Comparison of ENCODE assay signal across 12 mouse cellular contexts in the genomic region with DNA sequence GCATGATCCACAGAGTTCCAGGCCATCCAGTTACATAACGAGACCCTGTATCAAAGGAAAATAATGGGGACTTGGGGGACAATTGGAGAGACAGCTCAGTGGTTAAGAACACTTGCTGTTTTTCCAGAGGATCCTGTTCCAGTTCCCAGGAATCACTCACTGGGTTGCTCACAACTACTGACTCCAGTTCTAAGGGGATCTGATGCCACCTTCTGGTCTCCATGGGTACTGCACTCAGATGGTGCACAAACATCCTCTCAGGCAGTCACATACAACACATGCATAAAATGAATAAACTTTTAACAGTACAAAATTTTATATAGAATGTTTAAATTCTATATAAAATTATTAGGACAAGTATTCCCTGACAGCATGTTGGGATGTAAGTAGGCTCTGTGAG. TPM values are rescaled to one million over a fixed set of nuclear protein-coding genes. Genes with fewer than 3 reads are reported as not detected.
DNase-seq lines count a peak whose midpoint lies in the region; ATAC-seq lines count a peak whose summit lies in the region.
"Had no signal": no experiment of that assay in that cellular context is flagged by ENCODE, and none has a peak within 500 bp of the region (broad histone marks: within the 10 kb centered on the region; RNA-seq: fewer than 3 reads in every experiment).

No protein-coding gene starts in this region.

- H3K9me3 ChIP-seq in liver, embryonic 12.5 days (replicated peaks): no peaks in the 10 kb centered on the region
- H3K9me3 ChIP-seq: forebrain, embryonic 15.5 days; heart, embryonic 15.5 days; midbrain, embryonic 15.5 days; stomach, embryonic 15.5 days had no signal

- no peak overlapping the region for H3K4me2 ChIP-seq in liver, embryonic 12.5 days
- H3K4me2 ChIP-seq: forebrain, embryonic 15.5 days; heart, embryonic 15.5 days; midbrain, embryonic 15.5 days; stomach, embryonic 15.5 days had no signal

- H3K36me3 ChIP-seq in liver, embryonic 12.5 days: peaks cover 52% of the 10 kb centered on the region
- H3K36me3 ChIP-seq: midbrain, embryonic 15.5 days; stomach, embryonic 15.5 days had no signal

- 74% methylated on average over 1 of the region's 1 CpGs for WGBS in liver, embryonic 12.5 days (ENCODE audit: insufficient replicate concordance)

- ATAC-seq in liver, embryonic 12.5 days: no peak
- peak; percentile 48 for ATAC-seq in granulocyte monocyte progenitor cell, adult 5-6 weeks (replicated peaks; ENCODE audit: poor library complexity, severe bottlenecking)
- ATAC-seq: forebrain, embryonic 15.5 days; midbrain, embryonic 15.5 days had no signal

- no peaks in the 10 kb centered on the region for H3K4me1 ChIP-seq in liver, embryonic 12.5 days
- H3K4me1 ChIP-seq: forebrain, embryonic 15.5 days; heart, embryonic 15.5 days; midbrain, embryonic 15.5 days; stomach, embryonic 15.5 days had no signal

- no peaks in the 10 kb centered on the region for H3K27me3 ChIP-seq in liver, embryonic 12.5 days (replicated peaks)
- H3K27me3 ChIP-seq: forebrain, embryonic 15.5 days; heart, embryonic 15.5 days; midbrain, embryonic 15.5 days; stomach, embryonic 15.5 days had no signal

- no peak overlapping the region for H3K9ac ChIP-seq in liver, embryonic 12.5 days
- H3K9ac ChIP-seq: forebrain, embryonic 15.5 days; heart, embryonic 15.5 days; midbrain, embryonic 15.5 days; stomach, embryonic 15.5 days had no signal

- DNase-seq in embryo, embryonic 10.5 days (ENCODE audit: low spot score): peak; percentile 10
- no peak for DNase-seq in embryo, embryonic 11 days
- DNase-seq in liver: peak; percentile 19
- peak; percentile 9 for DNase-seq in CD4-positive helper T cell, adult 2 months (ENCODE audit: low read depth, low spot score)
- DNase-seq in urinary bladder, postnatal 36 days (ENCODE audit: low spot score in 2 of 2): no peak
- DNase-seq in embryo, embryonic 9.5 days (ENCODE audit: extremely low spot score): no peak

- no peak overlapping the region for H3K27ac ChIP-seq in liver, embryonic 12.5 days
- H3K27ac ChIP-seq: forebrain, embryonic 15.5 days; heart, embryonic 15.5 days; midbrain, embryonic 15.5 days; stomach, embryonic 15.5 days had no signal

- H3K4me3 ChIP-seq in liver, embryonic 12.5 days: no peak overlapping the region
- H3K4me3 ChIP-seq: forebrain, embryonic 15.5 days; heart, embryonic 15.5 days; midbrain, embryonic 15.5 days; stomach, embryonic 15.5 days had no signal

RNA-seq across cellular contexts. Expression of a gene that starts 10.8 kb away (rescaled TPM):
- polyA plus RNA-seq in liver, embryonic 12.5 days (2016; fragmentation: Nextera tagmentation; extraction: Ambion mirVana): 18.5 and 22.2 TPM in 2 replicates
- total RNA-seq in granulocyte monocyte progenitor cell, adult 5-6 weeks (2014; fragmentation: Nextera tagmentation): 26.3 and 26.8 TPM in 2 replicates
- total RNA-seq in granulocyte monocyte progenitor cell, adult 5-6 weeks (2017): 70.1 and 71.1 TPM in 2 replicates

RNA-seq across cellular contexts. Expression of a gene that starts 11.0 kb away (rescaled TPM):
- 88.0 and 89.9 TPM in 2 replicates for polyA plus RNA-seq in liver, embryonic 12.5 days (2016; fragmentation: Nextera tagmentation; extraction: Ambion mirVana)
- 108 and 126 TPM in 2 replicates for total RNA-seq in granulocyte monocyte progenitor cell, adult 5-6 weeks (2014; fragmentation: Nextera tagmentation)
- total RNA-seq in granulocyte monocyte progenitor cell, adult 5-6 weeks (2017): 12.7 and 28.0 TPM in 2 replicates

RNA-seq across cellular contexts. Expression of a gene that starts 18.0 kb away (rescaled TPM):
- 1.2 TPM in 2 replicates for polyA plus RNA-seq in liver, embryonic 12.5 days (2016; fragmentation: Nextera tagmentation; extraction: Ambion mirVana)
- total RNA-seq in granulocyte monocyte progenitor cell, adult 5-6 weeks (2014; fragmentation: Nextera tagmentation): 17.9 and 19.6 TPM in 2 replicates
- 12.9 and 14.1 TPM in 2 replicates for total RNA-seq in granulocyte monocyte progenitor cell, adult 5-6 weeks (2017)

Comparison
In these comparisons a context has a peak if more than half of its experiments do, and no peak if none do; other contexts are left out.
1. DNase-seq: peak in embryo, embryonic 10.5 days (single experiment), liver (single experiment) and CD4-positive helper T cell, adult 2 months (single experiment); none in embryo, embryonic 11 days (single experiment), urinary bladder, postnatal 36 days (0 of 2) and embryo, embryonic 9.5 days (single experiment).